Mouse (Mus musculus) olfactory bulb, adult 2 months (tissue): Measurements from ENCODE around the gene Sept6.

Experiments used
- CTCF ChIP-seq: fragments of 200-500 bp; IDR thresholded peaks from 2 replicates; pipeline ENCODE4 v1.5.1; 2012; ENCODE audit warnings: low read depth, mild to moderate bottlenecking, low read length, moderate library complexity; ENCODE audit not compliant: insufficient read depth
- POLR2A ChIP-seq: fragments of 200-500 bp; IDR thresholded peaks from 2 replicates; pipeline ENCODE4 v1.6.1; 2012; ENCODE audit warnings: mild to moderate bottlenecking, low read depth, low read length, moderate library complexity; ENCODE audit not compliant: insufficient read depth

DNA sequence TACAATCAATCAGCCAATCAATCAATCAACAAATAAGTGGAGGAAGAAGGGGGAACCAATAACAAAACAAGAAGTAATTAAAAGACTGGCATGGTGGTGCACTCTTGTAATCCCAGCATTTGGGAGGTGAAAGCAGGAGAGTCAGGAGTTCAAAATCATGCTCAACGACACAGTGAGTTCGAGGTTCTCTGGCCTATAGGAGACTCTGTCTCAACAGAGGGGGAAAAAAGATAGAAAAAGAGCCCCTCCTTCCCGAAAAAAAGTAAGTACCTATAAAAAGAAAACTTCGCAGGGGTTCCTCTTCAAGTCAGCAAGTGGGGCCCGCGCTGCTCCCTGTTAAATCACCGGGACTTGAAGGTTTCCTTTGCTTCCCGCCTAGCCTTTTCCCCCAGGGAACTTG is 117.8 kb downstream of the Sept6 start, which contains the start of the genes Ube2a and C330007P06Rik:
- no peak for TF ChIP-seq POLR2A
- no peak for TF ChIP-seq CTCF
